Mouse (Mus musculus) central nervous system, embryonic 11.5 days (tissue): ENCODE data around the gene Crybg1. TPM values are rescaled to one million over a fixed set of nuclear protein-coding genes. Genes with fewer than 3 reads are reported as not detected.

Experiments used
- polyA plus RNA-seq: library from polyadenylated mRNA; depleted of rRNA; stranded (reverse); fragments of >200 nt; gene quantifications from 2 replicates; pipeline ENCODE4 v1.2.3, GENCODE M21; 2012; rRNA removed

Gene Crybg1
- 0.16 and 0.35 TPM in 2 replicates for polyA plus RNA-seq

DNA sequence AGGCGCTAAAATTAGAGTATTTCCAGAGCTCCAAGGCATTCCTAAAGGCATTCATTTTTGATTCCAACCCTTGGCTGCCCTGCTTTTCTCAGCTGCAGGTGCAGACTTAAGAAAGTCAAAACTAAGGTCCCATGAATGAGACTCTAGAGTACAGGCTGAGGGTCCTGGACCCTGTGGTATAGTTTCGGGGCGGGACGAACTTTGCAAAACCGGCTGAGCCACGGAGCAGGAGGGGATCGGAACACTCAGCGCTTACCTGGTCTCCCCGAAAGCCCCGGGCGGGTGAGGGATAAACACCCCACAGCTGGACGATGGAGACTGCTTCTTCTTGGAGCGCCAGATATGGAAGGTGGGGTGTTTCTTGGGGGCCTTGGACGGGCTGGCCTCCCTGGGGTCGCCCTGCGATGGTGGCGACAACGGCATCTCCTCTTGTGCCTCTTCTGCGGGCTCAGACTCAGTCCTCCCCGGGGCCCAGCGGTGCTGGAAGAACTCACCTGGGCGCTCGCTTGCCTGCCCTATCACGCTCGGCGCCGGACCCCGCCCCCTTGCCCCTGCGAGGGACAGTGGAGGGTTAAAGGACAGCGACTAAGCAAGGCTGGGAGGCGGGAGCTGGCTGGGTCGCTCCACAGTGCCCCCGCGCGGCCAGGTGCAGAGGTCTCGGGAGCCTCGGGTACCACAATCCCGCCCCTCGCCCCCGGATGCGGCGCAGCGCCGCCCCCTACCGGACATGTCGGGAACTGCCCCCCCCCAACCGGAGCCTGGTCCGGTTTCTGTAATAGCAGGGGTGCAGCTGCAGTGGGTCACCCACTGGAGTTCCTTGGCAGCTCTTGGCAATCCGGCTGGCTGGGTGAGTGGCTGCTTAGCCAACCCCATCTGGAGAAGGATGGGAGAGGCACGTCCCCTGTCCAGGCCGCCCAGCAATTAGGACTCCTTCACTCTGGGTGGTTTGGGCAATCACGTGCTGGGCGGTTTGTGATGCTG lies at the start of gene Crybg1:
TSS of gene Crybg1 (minus strand) at position 517 of the 981 bp plus-strand sequence.

DNA sequence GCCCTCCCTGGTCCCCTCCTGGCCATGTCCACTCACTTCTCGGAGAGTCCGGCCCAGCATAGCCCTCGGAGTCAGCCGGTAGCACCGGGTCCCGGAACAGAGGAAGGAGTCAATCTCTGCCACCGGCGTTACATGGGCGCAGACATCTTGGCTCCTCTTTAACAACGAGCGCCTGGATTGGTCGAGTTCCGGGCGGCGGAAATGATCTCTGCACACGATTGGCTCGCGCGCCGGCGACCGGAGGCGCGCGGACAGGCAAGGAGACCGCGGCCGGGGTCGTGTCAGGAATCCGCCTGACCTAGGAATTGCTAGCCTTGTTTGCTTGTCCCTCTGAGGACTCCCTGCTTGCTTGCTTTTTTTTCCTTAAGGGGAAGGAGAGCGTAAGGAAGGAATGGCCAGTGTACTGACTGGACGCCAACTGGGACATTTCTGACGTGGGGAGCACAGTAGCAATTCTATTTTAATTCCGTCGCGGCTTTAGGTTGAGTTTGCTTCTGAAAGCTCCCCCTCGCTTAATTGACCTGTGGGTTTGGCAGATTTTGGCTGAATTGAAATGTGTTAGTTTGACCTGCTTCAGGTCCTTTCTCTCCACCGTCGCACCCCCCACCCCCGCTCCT lies 247.0 kb downstream of the Crybg1 start, which contains the start of the genes Qrsl1 and Rtn4ip1:
TSS of gene Qrsl1 (minus strand) at position 168 of the 617 bp plus-strand sequence.
TSS of gene Rtn4ip1 (plus strand) at position 230 of the 617 bp plus-strand sequence.

Other genes with a start within 250 kb of the Crybg1 start
- gene Qrsl1, start 247.1 kb downstream of the Crybg1 start, polyA plus RNA-seq: 29.4 TPM in 2 replicates
- 10.7 and 11.1 TPM in 2 replicates for gene Rtn4ip1, start 247.0 kb downstream of the Crybg1 start, polyA plus RNA-seq
- 23.3 and 28.0 TPM in 2 replicates for gene Atg5, start 119.5 kb upstream of the Crybg1 start, polyA plus RNA-seq